Comparison of ENCODE assay signal across 13 mouse cellular contexts in genomic region chr3:84936252-84936651, GRCm38 (mm10).
A peak's percentile ranks its signal among the peaks of the same experiment; 100 is the strongest.
DNase-seq lines count a peak whose midpoint lies in the region; ATAC-seq and TF ChIP-seq lines count a peak whose summit lies in the region.
"Had no signal": no experiment of that assay in that cellular context is flagged by ENCODE, and none has a peak within 500 bp of the region (broad histone marks: within the 10 kb centered on the region; RNA-seq: fewer than 3 reads in every experiment).

No protein-coding gene starts in this region.

- TF ChIP-seq POLR2A in limb, embryonic 14.5 days (IDR thresholded peaks at IDR 0.05; ENCODE audit: borderline replicate concordance, extremely low read depth, insufficient read depth, insufficient read length) = no peak

- H3K36me3 ChIP-seq in forebrain, embryonic 14.5 days (ENCODE audit: control insufficient read depth, insufficient read depth, low read length) = no peaks in the 10 kb centered on the region
- H3K36me3 ChIP-seq in forebrain, embryonic 13.5 days (ENCODE audit: poor library complexity, severe bottlenecking) = no peaks in the 10 kb centered on the region
- no peaks in the 10 kb centered on the region for H3K36me3 ChIP-seq in limb, embryonic 14.5 days (ENCODE audit: control insufficient read depth, insufficient read depth, low read length)
- no peaks in the 10 kb centered on the region for H3K36me3 ChIP-seq in limb, embryonic 10.5 days
- H3K36me3 ChIP-seq: embryonic facial prominence, embryonic 15.5 days; heart, embryonic 10.5 days had no signal

- WGBS in forebrain, embryonic 14.5 days = 39% methylated on average over 2 of the region's 2 CpGs
- 53% methylated on average over 2 of the region's 2 CpGs for WGBS in forebrain, embryonic 13.5 days
- WGBS in limb, embryonic 14.5 days = 57% methylated on average over 2 of the region's 2 CpGs
- WGBS in limb, embryonic 10.5 days = 72% methylated on average over 2 of the region's 2 CpGs

- no peak overlapping the region for H3K9ac ChIP-seq in forebrain, embryonic 14.5 days (ENCODE audit: low read length)
- no peak overlapping the region for H3K9ac ChIP-seq in forebrain, embryonic 13.5 days
- H3K9ac ChIP-seq in limb, embryonic 14.5 days (ENCODE audit: low read depth, low read length, severe bottlenecking) = no peak overlapping the region
- H3K9ac ChIP-seq: embryonic facial prominence, embryonic 15.5 days had no signal

- no peak overlapping the region for H3K4me3 ChIP-seq in forebrain, embryonic 14.5 days (ENCODE audit: low read depth, low read length)
- no peak overlapping the region for H3K4me3 ChIP-seq in forebrain, embryonic 13.5 days
- no peak overlapping the region for H3K4me3 ChIP-seq in limb, embryonic 14.5 days (replicated peaks; ENCODE audit: low read length)
- no peak overlapping the region for H3K4me3 ChIP-seq in limb, embryonic 10.5 days
- H3K4me3 ChIP-seq: embryonic facial prominence, embryonic 15.5 days; heart, embryonic 10.5 days had no signal

- H3K9me3 ChIP-seq in forebrain, embryonic 14.5 days (replicated peaks; ENCODE audit: control insufficient read depth, low read length) = no peaks in the 10 kb centered on the region
- no peaks in the 10 kb centered on the region for H3K9me3 ChIP-seq in forebrain, embryonic 13.5 days (replicated peaks)
- no peaks in the 10 kb centered on the region for H3K9me3 ChIP-seq in limb, embryonic 14.5 days (ENCODE audit: control insufficient read depth, low read length)
- no peaks in the 10 kb centered on the region for H3K9me3 ChIP-seq in limb, embryonic 10.5 days (replicated peaks)
- H3K9me3 ChIP-seq: embryonic facial prominence, embryonic 15.5 days; heart, embryonic 10.5 days had no signal

- no peak overlapping the region for H3K27ac ChIP-seq in forebrain, embryonic 14.5 days (ENCODE audit: low read depth, low read length)
- no peak overlapping the region for H3K27ac ChIP-seq in forebrain, embryonic 13.5 days
- no peak overlapping the region for H3K27ac ChIP-seq in limb, embryonic 14.5 days (replicated peaks; ENCODE audit: low read depth, low read length)
- H3K27ac ChIP-seq in limb, embryonic 10.5 days = no peak overlapping the region
- H3K27ac ChIP-seq: embryonic facial prominence, embryonic 15.5 days; heart, embryonic 10.5 days had no signal

- H3K4me1 ChIP-seq in forebrain, embryonic 14.5 days (ENCODE audit: control insufficient read depth, insufficient read depth, low read length) = peaks cover 12% of the 10 kb centered on the region
- H3K4me1 ChIP-seq in forebrain, embryonic 13.5 days = peaks cover 18% of the 10 kb centered on the region
- H3K4me1 ChIP-seq in limb, embryonic 14.5 days (ENCODE audit: control insufficient read depth, insufficient read depth, low read length) = no peaks in the 10 kb centered on the region
- no peaks in the 10 kb centered on the region for H3K4me1 ChIP-seq in limb, embryonic 10.5 days
- H3K4me1 ChIP-seq: embryonic facial prominence, embryonic 15.5 days; heart, embryonic 10.5 days had no signal

- peak; percentile 75 for DNase-seq in forebrain, embryonic 14.5 days (ENCODE audit: low spot score)
- DNase-seq in limb, embryonic 14.5 days (ENCODE audit: low spot score) = peak; percentile 28
- DNase-seq in limb, embryonic 10.5 days (ENCODE audit: low spot score) = no peak
- DNase-seq in Muller cell, postnatal 12 days (ENCODE audit: inconsistent ontology term) = peak; percentile 31
- DNase-seq in heart, postnatal 10 days = no peak
- DNase-seq in heart, adult 18-20 months = no peak
- DNase-seq: kidney, postnatal 4 days; lung, adult 2 months had no signal

- no peaks in the 10 kb centered on the region for H3K27me3 ChIP-seq in forebrain, embryonic 14.5 days (replicated peaks; ENCODE audit: control insufficient read depth, insufficient read depth, low read length)
- H3K27me3 ChIP-seq in forebrain, embryonic 13.5 days = no peaks in the 10 kb centered on the region
- no peaks in the 10 kb centered on the region for H3K27me3 ChIP-seq in limb, embryonic 14.5 days (ENCODE audit: control insufficient read depth, insufficient read depth, low read length)
- H3K27me3 ChIP-seq in limb, embryonic 10.5 days (ENCODE audit: low read depth, poor library complexity, severe bottlenecking) = no peaks in the 10 kb centered on the region
- H3K27me3 ChIP-seq: embryonic facial prominence, embryonic 15.5 days had no signal

- intact Hi-C loops in heart, postnatal 10 days (cut with DNase I) = no loop called here

- no peak for ATAC-seq in forebrain, embryonic 14.5 days
- ATAC-seq in forebrain, embryonic 13.5 days = no peak
- ATAC-seq in limb, embryonic 14.5 days (ENCODE audit: low FRiP score, low read depth) = no peak
- peak; percentile 51; the same call in 1 of the 2 replicates for ATAC-seq in megakaryocyte progenitor cell, adult 5-6 weeks (replicated peaks; ENCODE audit: poor library complexity)
- ATAC-seq: activated CD4-positive, CD25-positive, alpha-beta regulatory T cell, adult 4 months had no signal

- H3K4me2 ChIP-seq in forebrain, embryonic 14.5 days (ENCODE audit: low read length) = no peak overlapping the region
- H3K4me2 ChIP-seq in forebrain, embryonic 13.5 days = no peak overlapping the region
- no peak overlapping the region for H3K4me2 ChIP-seq in limb, embryonic 14.5 days (replicated peaks; ENCODE audit: low read depth, low read length, severe bottlenecking)
- H3K4me2 ChIP-seq: embryonic facial prominence, embryonic 15.5 days had no signal

Comparison
In these comparisons a context has a peak if more than half of its experiments do, and no peak if none do; other contexts are left out.
1. DNase-seq: peak in forebrain, embryonic 14.5 days (single experiment), limb, embryonic 14.5 days (single experiment) and Muller cell, postnatal 12 days (single experiment); none in limb, embryonic 10.5 days (single experiment), heart, postnatal 10 days (0 of 2) and heart, adult 18-20 months (0 of 2).